Mouse (Mus musculus) cerebellum, adult 2 months (tissue): ENCODE data around the gene Rnf5.

Experiments
- CTCF ChIP-seq: fragments of 200-500 bp; IDR thresholded peaks from 2 replicates; pipeline ENCODE4 v1.5.1; 2011; ENCODE audit warnings: low read depth, mild to moderate bottlenecking, control low read depth, low read length, moderate library complexity, borderline replicate concordance; ENCODE audit not compliant: insufficient read depth
- POLR2A ChIP-seq: fragments of 200-500 bp; IDR thresholded peaks from 2 replicates; pipeline ENCODE4 v1.6.1; 2011; ENCODE audit warnings: low read length, control low read depth, borderline replicate concordance; ENCODE audit not compliant: insufficient read depth

- TF ChIP-seq POLR2A, result peak; percentile 49; the same call in 1 of the 2 replicates
- TF ChIP-seq CTCF, result no peak
These were observed 41.1 kb upstream of the Rnf5 start, which contains the start of gene Fkbpl for GRCm38 (mm10) chr17:34644608-34645007.
